Mouse (Mus musculus): ENCODE data around the gene Cnn2.
A peak's percentile ranks its signal among the peaks of the same experiment; 100 is the strongest.

- TF ChIP-seq POLR2A (IDR thresholded peaks at IDR 0.05; ENCODE audit: low read depth, low read length): peak; percentile 44
- no peak for TF ChIP-seq CTCF (IDR thresholded peaks at IDR 0.05; ENCODE audit: borderline replicate concordance, insufficient read depth, low read length)
These were observed 2.7 kb downstream of the Cnn2 start for GRCm38 (mm10) chr10:79991099-79991498.

All from embryonic fibroblast, embryonic 13.5 days (primary cell).